Mouse (Mus musculus) left cerebral cortex, adult 2 months (tissue): ENCODE data around the gene Chmp1a. TPM values are rescaled to one million over a fixed set of nuclear protein-coding genes. Genes with fewer than 3 reads are reported as not detected.
"Not testable (repeated sequence)": the region's sequence is repeated elsewhere in the genome, so short reads cannot be mapped to it uniquely, and the experiment has no call there.

Experiments used
- DNase-seq, 2 experiments: peaks; one replicate each; pipeline ENCODE4 v3.0.0; 2021 to 2022; ENCODE audit warnings: low spot score in 2 of 2, mixed read lengths in 1 of 2; ENCODE audit errors: extremely low spot score in 1 of 2
- H3K27ac ChIP-seq: fragments of 200-600 bp; 2 replicates; pipeline ENCODE4 v1.8.1; 2022
- H3K4me3 ChIP-seq: fragments of 200-600 bp; 2 replicates; pipeline ENCODE4 v1.8.1; 2022
- CTCF ChIP-seq: fragments of 200-600 bp; IDR thresholded peaks from 2 replicates; pipeline ENCODE4 v1.8.1; 2022; ENCODE audit warnings: antibody characterized with exemption, mild to moderate bottlenecking, moderate library complexity
- intact Hi-C: fragments of 180-260 bp; cut with DNase I; formaldehyde crosslinking; loops from one replicate; pipeline ENCODE4 v1.15.1; 2025
- total RNA-seq, 2 experiments: library from RNA; stranded (reverse); gene quantifications; 2 replicates each; pipeline ENCODE4 v1.2.3; 2021

The Chmp1a gene
- total RNA-seq, 2 experiments from 2014 or later: 86.2 to 104 TPM

- TF ChIP-seq CTCF: no peak
- Histone ChIP-seq H3K4me3 (no peak overlapping the region), H3K27ac (peak overlapping the region; percentile 37; the same call in 1 of the 2 replicates)
- intact Hi-C loops: no loop called here
- peak in 1 of 2 experiments; percentile 28 for DNase-seq
Measured at GRCm38 (mm10) chr8:123228416-123228815, 15.9 kb upstream of the Chmp1a start.

GRCm38 (mm10) chr8:123224278-123225266 is 12.0 kb upstream of the Chmp1a start, which contains the start of gene Cdk10:
TSS of gene Cdk10 (plus strand) at chr8:123224842.
- DNase-seq: peak; percentile 93 to 96
- intact Hi-C loops: no loop called here
- no peak for TF ChIP-seq CTCF

GRCm38 (mm10) chr8:123220917-123221316 is 8.4 kb upstream of the Chmp1a start:
- H3K4me3 ChIP-seq: no peak overlapping the region
- H3K27ac ChIP-seq: no peak overlapping the region
- no peak for TF ChIP-seq CTCF
- DNase-seq: no peak
- intact Hi-C loops: no loop called here

More at GRCm38 (mm10) chr8:123224278-123225266, 12.0 kb upstream of the Chmp1a start, which contains the start of gene Cdk10:
- peak within 1 kb of the TSS; percentile 76 for H3K4me3 ChIP-seq
- H3K27ac ChIP-seq: peak within 1 kb of the TSS; percentile 91

- no peak for DNase-seq
- no peak overlapping the region for H3K27ac ChIP-seq
- no peak overlapping the region for H3K4me3 ChIP-seq
- intact Hi-C loops: no loop called here
- no peak for TF ChIP-seq CTCF
Measured at GRCm38 (mm10) chr8:123215430-123215829, 2.9 kb upstream of the Chmp1a start.

- TF ChIP-seq CTCF: no peak
- Histone ChIP-seq H3K27ac (peak overlapping the region; percentile 94), H3K4me3 (peak overlapping the region; percentile 98)
- intact Hi-C loops: no loop called here
- DNase-seq: no peak
Measured at GRCm38 (mm10) chr8:123213118-123213772, 682 bp upstream of the Chmp1a start.

GRCm38 (mm10) chr8:123211876-123212275 is 687 bp downstream of the Chmp1a start:
- Histone ChIP-seq H3K4me3 (peak overlapping the region; percentile 98), H3K27ac (peak overlapping the region; percentile 94)
- DNase-seq: no peak
- TF ChIP-seq CTCF: no peak
- intact Hi-C loops: no loop called here

DNA sequence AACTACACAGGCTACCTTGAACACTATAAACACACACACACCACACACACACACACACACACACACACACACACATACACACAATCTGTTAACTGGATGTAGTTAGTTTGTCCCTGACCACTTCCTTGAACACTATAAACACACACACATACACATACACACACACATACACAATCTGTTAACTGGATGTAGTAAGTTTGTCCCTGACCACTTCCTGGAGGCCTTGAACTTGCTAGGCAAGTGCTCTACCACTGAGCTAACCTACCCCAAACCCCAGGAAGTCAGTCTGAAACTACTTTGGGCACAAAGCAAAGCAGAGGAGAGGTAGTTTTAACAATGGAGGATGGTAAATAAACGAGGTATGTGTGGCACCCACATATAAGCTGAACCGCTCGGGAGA is 9.0 kb downstream of the Chmp1a start:
- intact Hi-C loops: no loop called here
- Histone ChIP-seq H3K27ac (no peak overlapping the region), H3K4me3 (no peak overlapping the region)
- no peak for DNase-seq
- no peak for TF ChIP-seq CTCF

GRCm38 (mm10) chr8:123202288-123202687 is 10.3 kb downstream of the Chmp1a start:
- no peak overlapping the region for H3K27ac ChIP-seq
- peak; percentile 68 to 84 for DNase-seq
- no peak overlapping the region for H3K4me3 ChIP-seq
- intact Hi-C loops: loop anchor here (1.0 kb wide), 1 partner anchor 96 kb away; no protein-coding TSS in a partner anchor
- TF ChIP-seq CTCF: peak; percentile 94

- H3K4me3 ChIP-seq: no peak overlapping the region
- intact Hi-C loops: loop anchor here (5.0 to 10.0 kb wide), 2 partner anchors 363 to 575 kb away; partner anchors contain the start of gene Pabpn1l
- DNase-seq: no peak
- H3K27ac ChIP-seq: no peak overlapping the region
- TF ChIP-seq CTCF: no peak
Measured at GRCm38 (mm10) chr8:123199864-123200263, 12.7 kb downstream of the Chmp1a start.

DNA sequence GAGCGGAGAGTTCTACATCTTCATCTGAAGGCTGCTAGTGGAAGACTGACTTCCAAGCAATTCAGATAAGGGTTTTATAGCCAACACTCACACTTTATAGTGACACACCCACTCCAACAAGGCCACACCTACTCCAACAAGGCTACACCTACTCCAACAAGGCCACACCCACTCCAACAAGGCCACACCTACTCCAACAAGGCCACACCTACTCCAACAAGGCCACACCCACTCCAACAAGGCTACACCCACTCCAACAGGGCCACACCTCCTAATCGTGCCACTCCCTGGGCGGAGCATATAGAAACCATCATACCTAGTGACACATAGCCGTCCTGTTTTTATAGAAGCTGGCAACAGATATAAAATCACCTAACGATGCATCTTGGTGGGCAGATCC is 15.5 kb downstream of the Chmp1a start:
- H3K4me3 ChIP-seq, DNase-seq, H3K27ac ChIP-seq: not testable (repeated sequence)
- intact Hi-C loops: loop anchor here (5.0 to 10.0 kb wide), 2 partner anchors 360 to 572 kb away; partner anchors contain the start of gene Pabpn1l

- Histone ChIP-seq H3K27ac (no peak overlapping the region), H3K4me3 (no peak overlapping the region)
- DNase-seq: no peak
- TF ChIP-seq CTCF: no peak
- intact Hi-C loops: loop anchor here (10.0 kb wide), 1 partner anchor 569 kb away; the partner anchor contains the start of gene Pabpn1l
Measured at GRCm38 (mm10) chr8:123193771-123194170, 18.8 kb downstream of the Chmp1a start.

DNA sequence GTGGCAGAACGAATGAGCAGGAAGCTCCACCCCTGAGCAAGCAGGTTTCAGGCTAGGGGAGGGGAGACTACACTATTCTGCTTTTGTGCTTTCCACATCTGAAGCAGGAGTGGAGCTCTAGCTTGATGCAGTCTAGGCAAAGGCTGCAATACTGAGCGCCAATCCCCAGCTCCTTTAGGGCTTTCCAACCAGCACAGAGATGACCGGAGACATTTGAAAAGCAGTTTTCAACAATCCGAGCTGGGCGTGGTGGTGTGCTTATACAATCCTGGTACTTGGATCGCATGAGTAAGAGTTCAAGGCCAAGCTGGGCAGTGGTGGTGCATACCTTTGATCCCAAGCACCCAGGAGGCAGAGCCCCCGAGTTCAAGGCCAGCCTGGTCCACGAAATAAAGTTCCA is 20.7 kb downstream of the Chmp1a start:
- TF ChIP-seq CTCF: no peak
- H3K27ac ChIP-seq: no peak overlapping the region
- intact Hi-C loops: loop anchor here (10.0 kb wide), 1 partner anchor 567 kb away; the partner anchor contains the start of gene Pabpn1l
- no peak overlapping the region for H3K4me3 ChIP-seq
- DNase-seq: no peak
